Mouse (Mus musculus) cortical plate, adult 2 months (tissue): ENCODE data around the gene 1700023F06Rik.

Experiments used
- CTCF ChIP-seq: fragments of 200-500 bp; IDR thresholded peaks from 2 replicates; pipeline ENCODE4 v1.5.1; 2011; ENCODE audit warnings: mild to moderate bottlenecking, control low read depth, low read length; ENCODE audit not compliant: insufficient read depth; ENCODE audit errors: extremely low read depth
- POLR2A ChIP-seq: fragments of 200-500 bp; IDR thresholded peaks from 2 replicates; pipeline ENCODE4 v1.6.1; 2011; ENCODE audit warnings: mild to moderate bottlenecking, low read length, control low read depth; ENCODE audit not compliant: insufficient read depth; ENCODE audit errors: extremely low read depth

GRCm38 (mm10) chr11:103219259-103219658 is 10.9 kb upstream of the 1700023F06Rik start:
- TF ChIP-seq POLR2A (no peak), CTCF (no peak)
